Mouse (Mus musculus) adrenal gland, adult 18-20 months (tissue): Measurements from ENCODE around the gene Mef2b. TPM values are rescaled to one million over a fixed set of nuclear protein-coding genes. Genes with fewer than 3 reads are reported as not detected.

Experiments used
- DNase-seq, 2 experiments: peaks; one replicate each; pipeline ENCODE4 v3.0.0; 2021 to 2022; ENCODE audit warnings: low spot score in 2 of 2
- long read RNA-seq, 2 experiments: library from polyadenylated mRNA; stranded (forward); transcript quantifications; one replicate each; pipeline ENCODE4 v2.0.0; 2021
- total RNA-seq, 2 experiments: library from RNA; stranded (reverse); gene quantifications; 1 replicate in 1 of 2; 2 replicates in 1 of 2; pipeline ENCODE4 v1.2.3; 2021

The Mef2b gene
- under 1 TPM; 0.48 to 0.99 TPM for total RNA-seq
- long read RNA-seq, experiment 1, result 0 reads
- long read RNA-seq, experiment 2, partial matches to known transcripts, result 0 of 3 reads
- long read RNA-seq, experiment 2, other reads (novel, unspliced or antisense), result 3 of 3 reads

DNA sequence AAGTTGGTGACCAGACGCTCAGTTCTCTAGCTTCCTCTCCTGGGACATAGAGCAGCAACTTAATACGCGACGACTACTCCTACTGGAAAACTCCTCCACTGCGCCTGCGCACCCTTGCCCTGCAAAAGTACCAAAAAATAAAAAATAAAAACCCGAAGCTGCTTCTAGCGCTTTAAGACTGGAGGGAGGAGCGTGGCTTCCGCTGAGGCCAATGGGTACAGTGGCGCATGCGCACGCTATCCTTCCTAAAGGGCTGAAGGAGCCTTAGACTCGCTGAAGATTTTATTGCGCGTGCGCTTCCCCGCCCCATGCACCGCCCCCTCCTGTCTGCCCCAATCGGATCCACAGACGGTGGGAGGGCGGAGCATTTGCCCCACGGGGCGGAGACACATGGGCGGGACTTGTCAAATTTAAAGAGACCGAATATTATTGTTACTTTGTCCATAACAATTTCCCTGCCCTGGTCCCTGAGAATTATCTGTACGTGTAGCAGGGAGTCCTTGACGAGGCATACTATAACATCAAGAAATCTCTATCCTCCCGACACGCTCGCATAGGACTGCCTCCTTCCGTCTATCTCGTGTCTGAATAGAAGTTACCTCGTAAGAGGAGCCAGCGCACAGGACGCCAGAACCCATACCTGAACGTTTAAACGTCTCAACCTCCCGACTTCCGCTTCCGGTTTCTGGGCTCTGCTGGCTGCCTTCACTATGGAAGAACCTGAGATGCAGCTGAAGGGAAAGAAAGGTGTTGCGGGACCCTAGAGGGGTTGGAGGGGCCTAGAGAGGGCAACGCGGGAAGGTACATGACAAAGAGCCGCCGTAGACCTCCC, at the start of gene Mef2b, which contains the start of the genes Rfxank and Borcs8:
Gene Mef2b (plus strand): TSS at position 686 of the 832 bp plus-strand sequence.
Gene Rfxank (minus strand): TSS at position 129 of the 832 bp plus-strand sequence.
Gene Borcs8 (plus strand): TSS at position 474 of the 832 bp plus-strand sequence.
- peak; percentile 95 to 96 for DNase-seq

DNA sequence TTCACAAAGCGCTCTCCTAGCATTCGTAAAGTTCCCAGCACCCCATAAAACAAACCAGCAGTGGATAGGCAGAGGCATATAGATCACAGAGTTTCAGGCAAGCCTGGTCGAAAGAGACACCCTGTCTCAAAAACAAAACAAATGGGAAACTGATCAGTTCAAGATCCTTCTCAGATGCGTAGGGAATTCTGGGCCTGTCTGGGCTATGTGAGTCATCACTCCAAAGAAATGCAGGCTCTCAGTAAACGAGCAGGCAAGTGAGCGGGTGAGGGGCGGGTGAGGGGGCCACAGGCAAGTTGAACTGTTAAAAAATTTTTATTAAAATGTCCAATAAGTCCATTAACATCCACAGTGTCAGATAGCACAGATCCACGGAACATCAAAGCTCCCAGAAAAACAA, 46.7 kb upstream of the Mef2b start:
- no peak for DNase-seq

DNA sequence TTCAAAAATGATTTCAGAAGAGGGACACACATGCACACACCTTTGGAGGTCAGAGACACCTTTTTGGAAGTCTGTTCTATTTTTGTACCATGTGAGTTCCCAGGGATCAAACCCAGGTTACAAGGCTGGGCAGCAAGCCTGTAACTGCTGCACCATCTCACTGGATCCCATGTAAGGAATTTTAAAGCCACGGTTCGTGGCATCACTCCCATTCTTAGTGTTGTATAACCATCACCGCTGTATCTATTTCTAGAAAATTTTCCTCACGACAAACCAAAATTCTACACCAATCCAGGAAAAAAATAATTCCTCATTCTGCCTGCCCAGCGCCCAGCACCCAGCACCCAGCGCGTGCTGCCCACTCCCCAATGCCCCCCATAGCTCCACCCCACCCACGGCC, 40.2 kb upstream of the Mef2b start:
- no peak for DNase-seq

DNA sequence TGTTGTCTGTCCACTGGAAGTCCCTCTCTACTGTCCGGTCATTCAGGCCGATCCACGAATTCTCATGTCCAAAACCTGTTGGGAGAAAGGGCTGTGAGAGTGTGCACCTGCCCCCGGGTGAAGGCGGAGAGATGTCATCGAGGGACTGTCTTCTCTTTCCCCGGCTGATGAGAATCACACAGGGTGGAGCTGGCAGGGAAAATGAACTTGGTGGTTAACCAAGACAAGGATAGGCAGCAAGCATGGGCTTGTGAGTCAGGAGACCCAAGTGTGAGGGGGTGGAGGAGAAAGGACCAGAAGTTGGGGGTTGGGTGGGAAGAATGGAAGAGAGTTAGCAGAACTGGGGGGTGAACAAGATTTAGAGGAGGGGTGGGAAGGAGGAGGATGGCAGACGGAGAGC, 39.3 kb upstream of the Mef2b start:
- DNase-seq, result no peak

DNA sequence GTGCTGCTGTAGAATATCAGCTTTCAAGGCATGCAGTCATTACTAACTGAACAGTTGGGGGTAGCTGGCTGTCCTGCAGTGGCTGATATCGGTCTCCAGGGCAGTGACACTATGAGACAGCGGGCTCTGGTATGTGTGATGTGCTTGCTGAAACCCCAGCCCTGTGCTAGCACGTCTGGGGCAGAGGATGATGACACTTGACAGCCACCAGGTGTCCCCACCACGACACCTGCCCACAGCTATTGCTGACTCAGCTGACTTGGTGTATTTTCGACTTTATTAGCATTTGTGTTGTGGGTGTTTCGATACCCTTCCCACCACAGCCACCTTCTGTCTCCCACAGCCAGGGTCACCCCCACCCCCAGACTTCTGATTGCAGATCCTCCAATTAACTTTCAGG, 35.0 kb upstream of the Mef2b start:
- DNase-seq, result no peak

DNA sequence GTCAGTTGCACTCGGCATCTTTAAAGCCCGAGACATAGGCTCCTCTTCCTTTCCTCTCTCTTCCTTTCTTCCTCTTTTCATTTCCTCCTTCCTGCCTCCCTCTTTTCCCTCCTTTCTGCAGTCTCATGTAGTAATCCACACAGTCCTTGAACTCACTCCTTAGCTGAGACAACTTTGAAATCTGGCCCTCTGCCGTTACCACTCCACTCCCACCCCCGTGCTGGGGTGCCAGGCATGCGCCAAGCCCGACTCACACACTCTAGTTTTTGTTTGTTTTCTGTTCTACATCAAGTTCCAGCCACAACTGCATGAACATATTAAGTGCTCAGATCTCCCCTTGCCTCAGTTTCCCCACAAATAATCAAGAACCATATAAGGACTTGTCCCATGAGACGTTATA, 34.6 kb upstream of the Mef2b start:
- DNase-seq, result no peak

DNA sequence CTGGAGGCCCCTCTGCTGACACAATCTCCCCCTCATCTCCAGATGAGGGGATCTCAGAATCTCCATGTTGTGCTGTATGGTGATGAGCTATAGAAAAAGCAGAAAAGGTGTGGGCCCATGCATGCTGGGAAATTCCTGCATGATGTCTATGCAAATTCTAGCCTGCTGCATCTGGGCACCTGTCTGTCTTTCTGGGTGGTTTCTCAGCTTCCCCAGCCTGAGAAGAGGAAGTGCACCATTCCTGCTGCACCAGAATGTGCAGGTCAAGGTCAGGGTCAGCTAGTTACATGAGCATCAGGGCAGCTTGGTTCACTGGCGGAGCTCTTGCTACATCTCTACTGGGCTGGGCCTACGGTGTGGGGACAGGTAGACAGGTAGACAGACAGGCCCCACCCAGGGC, 29.1 kb upstream of the Mef2b start:
- DNase-seq, result no peak

DNA sequence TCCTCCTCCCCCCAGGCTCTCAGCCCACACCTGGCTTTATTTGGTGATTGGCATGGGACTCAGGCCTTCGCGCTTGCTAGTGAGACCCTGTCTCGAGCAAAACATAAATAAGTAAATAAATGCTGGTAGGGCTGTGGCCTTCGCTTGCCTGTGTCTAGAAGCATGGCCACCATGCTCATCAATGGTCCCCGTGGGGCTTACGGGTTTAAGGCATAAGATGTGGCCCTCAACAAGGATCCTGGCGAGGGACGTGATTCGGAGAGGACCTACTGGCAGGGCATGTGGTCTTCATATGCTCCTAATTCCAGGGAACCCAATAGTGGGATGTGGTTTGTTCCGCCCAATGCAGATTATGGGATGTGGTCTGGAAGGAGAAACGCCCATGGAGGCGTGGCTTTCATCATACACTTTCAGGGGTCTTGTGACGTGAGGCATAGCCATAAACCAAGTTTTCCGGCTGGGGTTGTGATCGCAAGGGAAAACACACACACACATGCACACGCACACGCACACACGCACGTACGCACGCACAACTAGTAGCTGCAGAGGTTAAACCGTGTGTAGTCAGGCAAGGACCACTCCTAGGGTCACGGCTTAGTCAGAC, 28.2 kb upstream of the Mef2b start:
- DNase-seq, result no peak

DNA sequence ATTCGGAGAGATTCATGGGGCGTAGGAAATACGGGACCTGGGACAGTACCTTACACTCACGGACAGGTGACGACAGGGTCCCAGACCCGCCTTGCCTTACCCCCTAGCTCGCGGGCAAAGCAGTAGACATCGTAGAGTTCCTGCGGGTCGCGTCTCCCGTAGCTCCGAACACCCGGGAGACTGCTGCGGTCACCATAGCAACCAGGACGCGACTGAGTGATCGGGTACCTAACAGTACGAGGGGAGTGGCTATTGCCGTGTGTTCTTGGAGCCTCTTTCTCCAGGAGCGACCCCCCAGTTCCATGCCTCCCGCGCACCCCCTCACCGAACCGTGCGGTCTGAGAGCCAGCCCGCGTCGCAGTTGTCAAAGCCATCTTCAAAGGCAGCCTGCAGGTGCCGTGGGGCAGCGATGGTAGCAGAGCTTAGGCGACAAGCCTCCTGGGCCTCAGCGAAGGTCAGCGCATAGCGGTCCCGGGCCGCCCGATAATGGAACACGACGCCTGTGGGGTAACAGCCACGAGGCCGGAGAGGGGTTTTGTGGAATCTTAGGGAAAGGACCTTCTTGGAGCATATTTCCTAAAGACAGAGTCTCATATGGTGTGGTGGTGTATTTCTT, 27.0 kb upstream of the Mef2b start:
- no peak for DNase-seq

DNA sequence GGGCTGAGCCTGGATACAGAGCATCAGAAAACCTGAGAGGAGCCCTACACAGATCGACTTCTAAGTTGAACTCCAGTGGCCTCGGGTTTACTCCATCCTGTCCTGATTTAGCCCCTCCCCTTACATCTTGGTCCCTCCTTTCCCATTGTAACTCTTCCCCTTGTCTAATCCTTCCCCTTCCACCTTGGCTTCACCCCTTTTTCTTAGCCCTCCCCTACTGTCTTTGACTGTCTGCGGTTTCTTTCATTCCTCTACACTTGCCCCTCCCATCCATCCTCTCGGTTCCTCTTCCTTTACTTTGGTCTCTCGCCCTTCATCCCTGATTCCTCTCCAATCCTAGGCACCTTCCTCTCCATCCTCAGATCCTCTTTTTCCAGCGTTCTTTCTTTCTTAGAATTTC, 25.0 kb upstream of the Mef2b start:
- DNase-seq, result no peak

DNA sequence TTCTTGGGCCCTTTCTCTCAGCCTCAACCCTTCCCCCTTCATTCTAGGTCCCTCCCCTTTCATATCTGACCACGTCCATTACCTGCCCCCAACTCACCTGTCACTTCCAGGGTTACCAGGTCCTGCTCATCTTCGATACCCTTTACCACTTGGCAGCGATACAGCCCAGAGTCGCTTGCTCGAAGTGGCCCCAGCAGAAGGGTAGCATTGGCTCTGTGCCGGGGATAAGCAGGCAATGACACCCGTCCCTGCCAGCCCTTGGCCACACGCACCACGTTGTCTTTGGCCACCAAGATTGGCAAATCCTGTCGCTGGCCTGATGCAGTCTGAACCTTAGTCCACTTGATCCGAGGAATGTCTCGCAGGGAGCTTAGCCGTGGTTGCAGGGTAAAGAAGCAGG, 24.6 kb upstream of the Mef2b start:
- no peak for DNase-seq

DNA sequence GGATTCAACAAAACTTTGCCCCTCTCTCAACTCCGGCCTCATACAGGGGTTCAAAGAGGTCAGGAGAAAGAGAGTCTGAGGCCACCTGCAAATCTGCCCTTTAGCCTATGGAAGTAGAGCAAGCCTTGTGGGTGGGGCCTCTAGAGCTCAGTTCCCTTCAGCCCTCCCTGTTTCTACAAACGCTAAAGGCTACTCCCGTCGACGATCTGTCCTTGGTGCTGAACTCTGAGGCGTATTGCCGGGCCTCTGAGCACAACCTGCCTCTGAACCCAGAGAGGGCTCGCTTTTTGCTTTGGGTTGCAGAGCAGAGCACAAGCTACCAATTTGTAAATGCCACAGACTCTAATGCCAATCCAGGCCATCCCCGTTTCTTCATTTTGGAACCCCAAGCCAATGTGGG, 21.9 kb upstream of the Mef2b start:
- no peak for DNase-seq

DNA sequence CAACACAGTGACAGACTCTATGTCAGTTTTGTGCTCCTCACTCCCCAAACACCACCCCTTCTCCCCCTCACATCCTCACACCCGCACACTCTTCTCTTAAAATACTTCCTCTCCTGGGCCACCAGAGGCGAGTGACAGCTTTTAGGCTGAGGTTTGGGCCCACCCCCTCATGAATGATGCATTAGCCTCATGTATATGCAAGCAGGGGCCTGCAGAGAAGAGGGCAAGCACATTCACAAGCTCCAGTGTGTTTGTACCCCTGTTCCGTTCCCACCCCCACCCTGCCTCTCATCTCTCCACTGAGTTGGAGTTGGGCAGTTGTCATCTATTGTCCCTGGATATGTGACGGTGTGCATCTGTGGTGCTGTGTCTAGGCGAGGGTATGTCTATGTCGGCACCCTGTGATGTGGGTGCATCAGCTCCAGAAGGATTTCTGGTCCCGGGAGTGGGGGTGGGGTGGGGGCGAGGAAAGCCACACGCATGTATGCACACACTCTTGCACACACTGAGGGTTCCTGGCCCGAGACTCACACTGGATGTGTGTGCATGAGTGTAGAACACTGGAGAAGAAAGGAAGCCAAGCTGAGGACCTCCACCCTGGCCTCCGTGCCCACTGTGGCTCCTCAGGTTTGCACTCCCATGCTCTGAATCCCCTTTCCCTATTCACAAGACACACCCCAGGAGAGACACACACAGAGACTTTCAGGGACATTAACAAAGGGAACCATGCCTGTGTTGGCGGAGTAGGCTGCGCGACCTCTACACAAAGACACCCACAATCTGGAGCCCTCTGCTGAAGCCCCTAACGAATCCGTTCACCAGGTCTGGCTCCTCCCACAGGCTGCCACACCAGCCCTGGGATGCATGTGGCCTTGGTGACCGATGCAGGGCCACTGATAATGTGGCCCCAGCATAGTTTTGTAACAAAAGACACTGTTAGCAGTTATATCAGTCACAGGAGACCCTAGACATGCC, 20.5 kb upstream of the Mef2b start:
- no peak for DNase-seq

DNA sequence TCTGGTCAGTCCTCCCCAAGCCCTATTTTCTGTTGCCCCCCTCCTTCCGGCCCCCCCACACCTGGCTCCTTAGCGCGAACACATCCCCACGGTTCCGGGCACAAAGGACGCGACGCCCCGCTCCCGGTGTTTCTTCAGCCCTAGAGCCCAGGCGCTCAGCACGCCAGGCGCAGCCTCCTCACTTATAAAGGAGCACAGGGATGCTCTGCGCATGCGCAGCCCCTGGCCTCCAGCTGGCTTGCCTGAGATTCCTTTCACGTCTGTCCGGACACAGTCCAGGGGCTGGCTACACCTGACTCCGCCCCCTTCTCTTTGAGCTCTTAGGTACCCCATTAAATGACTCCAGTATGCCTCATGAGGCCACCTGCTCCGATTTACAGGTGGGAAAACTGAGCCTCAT, 18.8 kb upstream of the Mef2b start, which contains the start of gene Ncan:
Gene Ncan (minus strand): TSS at position 207 of the 400 bp plus-strand sequence.
- DNase-seq, result peak; percentile 45 to 46

DNA sequence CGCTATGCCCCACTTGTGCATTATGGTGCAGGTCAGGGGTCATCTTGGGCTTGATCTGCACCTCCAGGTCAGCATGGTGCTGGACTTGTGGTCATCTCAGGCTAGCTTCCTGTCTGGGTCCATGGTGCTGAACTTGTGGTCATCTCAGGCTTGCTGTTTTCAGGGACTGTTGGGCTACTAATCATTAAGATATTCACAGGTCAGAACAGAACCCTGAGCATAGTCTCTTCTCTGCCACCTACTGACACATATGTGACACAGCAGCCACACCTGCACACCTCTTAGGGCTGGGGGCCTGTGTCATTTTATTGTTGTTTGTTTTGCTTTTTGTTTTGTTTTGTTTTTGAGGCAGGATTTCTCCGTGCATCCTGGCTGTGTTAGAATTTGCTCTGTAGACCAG, 16.6 kb upstream of the Mef2b start:
- DNase-seq, result no peak

DNA sequence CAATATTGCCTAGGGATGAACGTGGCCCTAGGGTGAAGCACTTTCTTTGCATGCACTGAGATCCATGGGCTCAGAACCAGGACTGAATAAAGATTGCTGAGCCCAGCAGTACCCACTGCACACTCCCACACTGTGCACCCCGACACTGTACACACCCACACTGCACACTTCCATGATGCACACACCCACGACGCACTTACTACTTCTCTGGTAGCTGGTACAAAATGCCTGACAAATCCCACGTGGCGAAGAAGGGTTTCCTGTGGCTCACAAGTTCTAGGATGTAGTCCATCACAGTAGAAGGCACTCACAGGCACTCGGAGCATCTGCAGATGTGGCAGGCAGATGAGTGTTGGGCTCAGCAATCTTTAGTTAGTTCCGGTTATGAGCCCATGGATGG, 14.5 kb upstream of the Mef2b start:
- DNase-seq, result no peak

DNA sequence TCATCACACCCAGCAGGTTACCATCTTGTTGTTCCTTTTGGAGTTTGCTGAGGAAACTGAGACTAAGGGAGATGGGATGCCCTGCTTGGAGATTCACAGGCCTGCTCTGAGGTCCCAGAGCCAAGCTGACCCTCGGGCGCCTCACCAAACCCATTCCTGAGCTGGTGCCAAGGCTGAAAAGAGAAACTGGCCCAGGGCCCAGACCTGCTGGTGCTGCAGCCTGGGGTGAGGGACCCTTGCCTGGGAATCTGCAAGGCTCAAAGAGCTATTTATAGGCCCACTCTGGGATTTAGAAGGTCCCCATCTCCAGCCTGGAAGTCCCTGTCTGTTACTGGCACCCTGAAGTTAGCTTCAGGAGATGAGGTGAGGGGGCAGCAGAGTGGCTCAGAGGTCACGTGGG, 11.1 kb upstream of the Mef2b start:
- DNase-seq, result no peak

DNA sequence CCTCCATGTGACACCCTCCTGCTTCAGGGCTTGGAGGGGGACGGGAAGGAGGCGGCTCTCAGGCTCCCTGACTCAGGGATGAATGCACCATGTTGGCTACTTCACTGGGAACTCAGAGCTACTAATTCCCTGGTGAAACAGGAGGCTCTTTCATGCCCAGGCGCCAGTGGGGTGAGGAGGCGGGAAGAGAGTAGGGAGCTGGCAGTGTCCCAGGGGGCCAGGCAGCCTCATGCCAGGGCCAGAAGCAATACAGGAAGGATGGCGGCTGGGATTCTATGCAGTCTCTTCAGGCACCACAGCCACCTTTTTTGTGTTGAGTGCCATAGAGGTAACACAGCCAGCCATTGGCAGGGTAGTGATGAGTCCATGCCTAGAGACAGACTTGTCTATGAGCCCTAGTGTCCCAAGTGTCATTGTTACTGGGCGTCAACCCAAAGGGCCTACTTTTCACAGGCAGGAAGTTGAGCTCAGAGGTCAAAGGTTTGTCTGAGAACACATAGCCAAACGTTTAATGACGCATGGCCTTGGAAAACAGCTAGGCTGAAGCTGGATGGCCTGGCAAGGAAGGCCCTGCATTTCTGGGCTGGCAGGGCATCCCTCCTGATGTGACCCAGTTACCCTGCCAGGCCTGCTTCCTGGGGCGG, 10.1 kb upstream of the Mef2b start:
- no peak for DNase-seq

DNA sequence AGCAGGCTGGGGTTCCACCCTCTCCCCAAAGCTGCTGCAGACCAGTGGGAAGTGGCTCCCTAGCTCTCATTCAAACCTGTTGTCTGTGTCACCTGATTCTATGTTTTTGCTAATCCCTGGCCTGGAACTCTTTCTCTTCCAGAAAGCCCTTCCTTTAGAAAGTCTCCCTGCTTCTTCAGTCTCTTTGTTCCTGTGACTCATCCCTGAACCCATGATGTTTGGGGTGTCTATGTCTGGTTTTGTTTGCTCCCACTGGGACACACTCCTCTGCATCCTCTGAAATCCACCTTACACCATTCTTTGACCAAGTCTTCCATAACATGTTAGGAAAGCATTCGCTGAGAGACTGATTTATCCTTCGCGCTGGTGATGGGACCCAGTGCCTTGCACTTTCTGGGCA, 9.4 kb upstream of the Mef2b start:
- DNase-seq, result no peak
